Mouse (Mus musculus): ENCODE measurements around the gene Rsph9. TPM values are rescaled to one million over a fixed set of nuclear protein-coding genes. Genes with fewer than 3 reads are reported as not detected.

Rsph9 gene
- total RNA-seq (2021), result 10 to 100 TPM; 24.6 to 28.4 TPM

GRCm38 (mm10) chr17:46143578-46144423 lies at the start of gene Rsph9:
TSS of gene Rsph9 (minus strand) at chr17:46144216.
- DNase-seq (ENCODE audit: extremely low spot score in 1 of 2, low spot score in 1 of 2), result peak; percentile 62 to 71

- DNase-seq (ENCODE audit: extremely low spot score in 1 of 2, low spot score in 1 of 2), result no peak
Observed at GRCm38 (mm10) chr17:46188829-46189228, 44.8 kb upstream of the Rsph9 start.

GRCm38 (mm10) chr17:46182273-46182672 lies 38.3 kb upstream of the Rsph9 start:
- DNase-seq (ENCODE audit: extremely low spot score in 1 of 2, low spot score in 1 of 2), result peak in 1 of 2 experiments; percentile 30

- no peak for DNase-seq (ENCODE audit: extremely low spot score in 1 of 2, low spot score in 1 of 2)
Observed at GRCm38 (mm10) chr17:46170538-46170937, 26.5 kb upstream of the Rsph9 start.

GRCm38 (mm10) chr17:46168768-46169167 lies 24.8 kb upstream of the Rsph9 start:
- no peak for DNase-seq (ENCODE audit: extremely low spot score in 1 of 2, low spot score in 1 of 2)

- DNase-seq (ENCODE audit: extremely low spot score in 1 of 2, low spot score in 1 of 2), result no peak
Observed at GRCm38 (mm10) chr17:46168318-46168717, 24.3 kb upstream of the Rsph9 start.

- DNase-seq (ENCODE audit: extremely low spot score in 1 of 2, low spot score in 1 of 2), result no peak
Observed at GRCm38 (mm10) chr17:46167014-46167413, 23.0 kb upstream of the Rsph9 start.

GRCm38 (mm10) chr17:46166270-46166669 lies 22.3 kb upstream of the Rsph9 start:
- DNase-seq (ENCODE audit: extremely low spot score in 1 of 2, low spot score in 1 of 2), result no peak

- no peak for DNase-seq (ENCODE audit: extremely low spot score in 1 of 2, low spot score in 1 of 2)
Observed at GRCm38 (mm10) chr17:46165460-46165859, 21.4 kb upstream of the Rsph9 start.

- no peak for DNase-seq (ENCODE audit: extremely low spot score in 1 of 2, low spot score in 1 of 2)
Observed at GRCm38 (mm10) chr17:46164791-46165190, 20.8 kb upstream of the Rsph9 start.

- no peak for DNase-seq (ENCODE audit: extremely low spot score in 1 of 2, low spot score in 1 of 2)
Observed at GRCm38 (mm10) chr17:46164301-46164700, 20.3 kb upstream of the Rsph9 start.

- DNase-seq (ENCODE audit: extremely low spot score in 1 of 2, low spot score in 1 of 2), result no peak
Observed at GRCm38 (mm10) chr17:46162951-46163421, 19.0 kb upstream of the Rsph9 start.

GRCm38 (mm10) chr17:46162551-46162950 lies 18.5 kb upstream of the Rsph9 start:
- DNase-seq (ENCODE audit: extremely low spot score in 1 of 2, low spot score in 1 of 2), result no peak

GRCm38 (mm10) chr17:46161710-46162109 lies 17.7 kb upstream of the Rsph9 start:
- no peak for DNase-seq (ENCODE audit: extremely low spot score in 1 of 2, low spot score in 1 of 2)

- DNase-seq (ENCODE audit: extremely low spot score in 1 of 2, low spot score in 1 of 2), result no peak
Observed at GRCm38 (mm10) chr17:46161179-46161578, 17.2 kb upstream of the Rsph9 start.

GRCm38 (mm10) chr17:46160686-46161085 lies 16.7 kb upstream of the Rsph9 start, which contains the start of gene Gtpbp2:
TSS of gene Gtpbp2 (plus strand) at chr17:46161032.
- DNase-seq (ENCODE audit: extremely low spot score in 1 of 2, low spot score in 1 of 2), result peak; percentile 74 to 83

GRCm38 (mm10) chr17:46160090-46160662 lies 16.2 kb upstream of the Rsph9 start:
- DNase-seq (ENCODE audit: extremely low spot score in 1 of 2, low spot score in 1 of 2), result peak; percentile 72 to 81

GRCm38 (mm10) chr17:46159236-46159635 lies 15.2 kb upstream of the Rsph9 start:
- DNase-seq (ENCODE audit: extremely low spot score in 1 of 2, low spot score in 1 of 2), result no peak

GRCm38 (mm10) chr17:46157131-46157530 lies 13.1 kb upstream of the Rsph9 start:
- no peak for DNase-seq (ENCODE audit: extremely low spot score in 1 of 2, low spot score in 1 of 2)

GRCm38 (mm10) chr17:46156680-46157079 lies 12.7 kb upstream of the Rsph9 start:
- no peak for DNase-seq (ENCODE audit: extremely low spot score in 1 of 2, low spot score in 1 of 2)

- DNase-seq (ENCODE audit: extremely low spot score in 1 of 2, low spot score in 1 of 2), result no peak
Observed at GRCm38 (mm10) chr17:46154336-46154735, 10.3 kb upstream of the Rsph9 start.
